Mouse (Mus musculus) CD4-positive, CD25-positive, alpha-beta regulatory T cell, adult 4 months (primary cell): ENCODE measurements around the gene Brd2. TPM values are rescaled to one million over a fixed set of nuclear protein-coding genes. Genes with fewer than 3 reads are reported as not detected.

Source experiments
- ATAC-seq: one replicate; pipeline ENCODE4 v1.8.0; 2017
- polyA plus RNA-seq, 2 experiments: library from polyadenylated mRNA; unstranded; fragments of 100-300 nt; shearing (Covaris generic); gene quantifications; one replicate each; pipeline ENCODE4 v1.2.1; 2017

The Brd2 gene
- polyA plus RNA-seq, 2 experiments from 2014 or later, result 108 to 154 TPM

DNA sequence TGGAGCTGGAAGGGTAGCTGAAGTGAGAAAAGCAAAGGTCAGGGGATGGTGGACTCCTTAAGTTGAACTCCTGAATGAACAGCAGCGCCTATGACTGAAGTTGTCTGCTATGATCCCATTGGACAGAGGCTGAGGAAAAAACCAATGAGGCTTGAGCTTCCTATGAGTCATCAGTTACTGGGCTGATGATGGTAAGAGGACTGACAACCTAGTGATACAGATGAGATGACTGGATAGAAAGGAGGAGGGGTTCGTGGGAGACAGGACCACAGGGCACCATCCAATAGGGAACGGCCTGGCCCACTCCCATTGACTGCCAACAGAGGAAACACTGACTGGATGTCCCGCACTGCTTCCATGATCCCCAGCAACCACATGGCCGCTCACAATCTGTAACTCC, 42.8 kb downstream of the Brd2 start:
- peak; percentile 95 for ATAC-seq

DNA sequence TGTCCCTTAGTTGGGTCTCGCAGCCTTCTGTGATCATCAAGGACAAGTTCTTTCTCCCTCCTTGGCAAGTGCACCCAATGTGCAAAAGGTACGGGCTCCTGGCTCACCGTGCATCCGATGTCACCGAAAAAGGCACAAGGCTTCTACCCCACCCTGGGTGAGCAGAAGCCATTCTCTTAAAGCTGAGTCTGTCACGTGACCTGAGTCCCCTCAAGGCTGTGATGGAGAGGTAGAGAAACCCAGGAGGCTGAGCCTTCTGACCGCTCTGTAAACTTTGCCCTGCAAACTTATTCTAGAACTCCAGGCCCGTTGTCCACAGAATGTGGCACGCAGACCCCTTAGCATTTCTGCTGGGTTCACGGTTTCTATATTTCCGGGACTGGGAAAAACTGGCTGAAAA, 43.4 kb downstream of the Brd2 start:
- ATAC-seq, result no peak

DNA sequence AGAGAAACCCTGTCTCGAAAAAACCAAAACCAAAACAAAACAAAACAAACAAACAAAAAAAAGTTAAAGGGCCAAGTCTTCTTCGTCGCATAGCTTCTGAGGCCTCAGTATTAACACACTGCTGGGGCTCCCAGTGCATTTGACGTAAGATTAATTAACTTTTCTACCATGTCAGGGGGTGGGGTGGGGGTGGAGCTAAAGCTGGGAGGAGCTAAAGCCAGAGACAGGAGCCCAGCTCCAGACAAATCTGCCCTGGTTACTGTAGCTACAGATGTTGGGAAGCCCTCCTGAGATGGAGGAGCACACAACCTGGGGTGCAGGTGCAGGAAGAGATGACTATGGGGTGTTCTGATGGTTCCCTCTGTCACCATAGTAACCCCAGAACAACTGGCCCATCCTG, 44.3 kb downstream of the Brd2 start:
- no peak for ATAC-seq

DNA sequence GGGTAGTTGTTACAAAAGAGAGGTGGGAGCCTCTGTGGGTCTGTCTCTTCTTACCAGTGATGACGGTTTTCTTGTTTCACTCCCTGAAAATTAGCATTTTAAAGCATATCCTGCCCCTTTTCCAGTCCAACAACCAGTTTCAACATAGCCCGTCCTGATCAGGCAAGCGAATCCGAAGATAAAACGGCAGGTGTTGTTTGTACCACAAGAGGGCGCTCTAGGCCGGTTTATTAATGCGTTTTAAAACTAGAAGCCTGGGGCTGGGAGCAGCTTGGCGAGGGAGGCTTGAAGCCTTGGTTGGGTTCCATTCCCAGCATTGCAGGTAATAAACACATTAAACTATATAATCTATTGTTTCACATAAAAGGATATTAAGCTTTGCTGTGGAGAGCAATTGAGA, 44.9 kb downstream of the Brd2 start:
- ATAC-seq, result peak; percentile 62

DNA sequence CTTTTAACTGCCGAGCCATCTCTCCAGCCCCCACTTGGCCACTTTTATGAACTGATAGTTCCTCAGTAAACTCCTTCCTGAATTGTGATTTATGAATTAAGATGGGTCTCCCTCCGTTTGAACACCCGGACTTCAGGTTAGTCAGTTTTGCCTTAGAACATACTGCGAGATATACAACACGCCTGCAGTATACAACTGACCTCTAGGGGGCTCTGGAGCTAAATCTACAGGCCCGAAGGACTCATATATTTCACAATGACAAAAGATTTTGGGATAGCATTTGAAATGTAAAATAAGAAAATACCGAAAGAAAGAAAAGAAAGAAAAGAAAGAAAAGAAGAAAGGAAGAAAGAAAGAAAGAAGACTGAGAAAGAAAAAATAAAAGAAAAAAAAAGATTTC, 47.2 kb downstream of the Brd2 start:
- ATAC-seq, result no peak

DNA sequence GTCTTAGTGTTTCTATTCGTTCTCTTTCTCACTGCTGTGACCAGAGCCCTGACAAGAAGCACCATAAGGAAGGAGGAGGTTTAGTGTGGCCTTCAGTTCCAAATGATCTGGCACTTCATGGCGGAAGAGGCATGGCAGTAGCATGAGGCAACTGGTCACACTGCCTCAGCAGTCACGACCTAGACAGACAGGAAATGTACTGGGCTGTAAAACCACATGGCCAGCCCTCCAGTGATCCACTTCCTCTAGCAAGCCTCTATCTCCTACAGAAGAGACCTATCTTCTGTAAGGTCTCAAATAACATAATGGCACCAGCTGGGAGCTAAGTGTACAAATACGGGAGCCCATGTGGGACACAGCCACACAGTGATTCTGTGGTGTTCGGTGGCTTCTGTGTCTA, 50.3 kb downstream of the Brd2 start:
- ATAC-seq, result peak; percentile 45

DNA sequence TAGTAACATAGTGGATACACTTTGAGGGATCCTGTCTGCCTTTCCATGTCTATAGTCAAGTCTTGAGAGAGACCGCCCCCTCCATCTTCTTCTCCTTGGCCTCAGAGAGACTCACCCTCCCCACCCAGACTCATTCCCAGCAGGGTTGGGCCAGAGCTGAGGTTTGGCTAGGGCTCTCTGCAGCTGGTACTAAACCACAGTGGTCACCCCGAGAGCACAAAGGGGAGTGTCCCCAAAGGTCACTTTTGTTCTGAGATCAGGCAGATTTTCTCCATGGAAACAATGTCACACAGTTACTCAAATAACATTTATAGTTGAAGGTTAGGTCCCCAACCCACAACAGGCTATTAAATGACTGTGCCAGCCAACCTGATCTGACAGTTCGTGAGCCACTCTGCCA, 53.6 kb downstream of the Brd2 start:
- no peak for ATAC-seq

Other genes starting within 250 kb of the Brd2 start
- not detected for gene Gm7029, start 248.8 kb downstream of the Brd2 start, polyA plus RNA-seq
- 1 to 10 TPM; 1.3 to 4.7 TPM for gene Kifc1, start 232.0 kb downstream of the Brd2 start, polyA plus RNA-seq
- gene Platr17, start 217.5 kb downstream of the Brd2 start, polyA plus RNA-seq, result 1 to 10 TPM; 2.0 to 3.1 TPM
- 100 to 1,000 TPM; 117 to 200 TPM for gene Daxx, start 213.2 kb downstream of the Brd2 start, polyA plus RNA-seq
- 100 to 1,000 TPM; 348 to 555 TPM for gene Tapbp, start 206.7 kb downstream of the Brd2 start, polyA plus RNA-seq
- 1 to 10 TPM; 3.6 to 3.8 TPM for gene Zbtb22, start 206.7 kb downstream of the Brd2 start, polyA plus RNA-seq
- 10 to 100 TPM; 30.2 to 31.4 TPM for gene Rgl2, start 193.1 kb downstream of the Brd2 start, polyA plus RNA-seq
- 100 to 1,000 TPM; 121 to 141 TPM for gene Pfdn6, start 182.3 kb downstream of the Brd2 start, polyA plus RNA-seq
- 10 to 100 TPM; 11.5 to 14.3 TPM for gene Wdr46, start 182.0 kb downstream of the Brd2 start, polyA plus RNA-seq
- 10 to 100 TPM; 13.2 to 21.0 TPM for gene B3galt4, start 171.1 kb downstream of the Brd2 start, polyA plus RNA-seq
- gene Vps52, start 166.8 kb downstream of the Brd2 start, polyA plus RNA-seq, result 10 to 100 TPM; 27.4 to 47.4 TPM
- 1,000 to 10,000 TPM; 6,766 to 6,959 TPM for gene Rps18, start 166.6 kb downstream of the Brd2 start, polyA plus RNA-seq
- 1,000 to 10,000 TPM; 5,395 to 7,513 TPM for gene H2-K1, start 122.3 kb downstream of the Brd2 start, polyA plus RNA-seq
- 1 to 10 TPM; 2.2 to 2.3 TPM for gene Ring1, start 98.0 kb downstream of the Brd2 start, polyA plus RNA-seq
- gene H2-Ke6, start 94.6 kb downstream of the Brd2 start, polyA plus RNA-seq, result 10 to 100 TPM; 20.9 to 21.4 TPM
- gene Slc39a7, start 91.0 kb downstream of the Brd2 start, polyA plus RNA-seq, result 10 to 100 TPM; 53.0 to 92.6 TPM
- gene Rxrb, start 90.8 kb downstream of the Brd2 start, polyA plus RNA-seq, result 10 to 100 TPM; 11.2 to 12.5 TPM
- under 1 TPM; 0.15 to 0.42 TPM for gene Col11a2, start 83.2 kb downstream of the Brd2 start, polyA plus RNA-seq
- gene H2-Oa, start 30.3 kb downstream of the Brd2 start, polyA plus RNA-seq, result 10 to 100 TPM; 56.0 to 68.2 TPM
- 100 to 1,000 TPM; 144 to 205 TPM for gene H2-DMa, start 3.1 kb downstream of the Brd2 start, polyA plus RNA-seq
- 10 to 100 TPM in 1 of 2 experiments, 1 to 10 TPM in 1; 3.7 to 27.1 TPM for gene H2-DMb2, start 20.7 kb upstream of the Brd2 start, polyA plus RNA-seq
- 1 to 10 TPM; 3.4 to 6.2 TPM for gene H2-DMb1, start 30.4 kb upstream of the Brd2 start, polyA plus RNA-seq
- 100 to 1,000 TPM; 163 to 238 TPM for gene Tap1, start 64.9 kb upstream of the Brd2 start, polyA plus RNA-seq
- 100 to 1,000 TPM; 280 to 324 TPM for gene Psmb9, start 65.1 kb upstream of the Brd2 start, polyA plus RNA-seq
- gene Psmb8, start 75.1 kb upstream of the Brd2 start, polyA plus RNA-seq, result 100 to 1,000 TPM; 781 to 871 TPM
- 100 to 1,000 TPM in 1 of 2 experiments, 10 to 100 TPM in 1; 78.9 to 260 TPM for gene Tap2, start 80.9 kb upstream of the Brd2 start, polyA plus RNA-seq
- 100 to 1,000 TPM in 1 of 2 experiments, 10 to 100 TPM in 1; 81.1 to 105 TPM for gene H2-Ob, start 116.3 kb upstream of the Brd2 start, polyA plus RNA-seq
- gene H2-Ab1, start 135.1 kb upstream of the Brd2 start, polyA plus RNA-seq, result 10 to 100 TPM in 1 of 2 experiments, 1 to 10 TPM in 1; 8.9 to 77.0 TPM
- 100 to 1,000 TPM in 1 of 2 experiments, 10 to 100 TPM in 1; 11.3 to 101 TPM for gene H2-Aa, start 165.2 kb upstream of the Brd2 start, polyA plus RNA-seq
- gene H2-Eb1, start 183.2 kb upstream of the Brd2 start, polyA plus RNA-seq, result 10 to 100 TPM; 12.7 to 77.2 TPM
- gene H2-Eb2, start 203.0 kb upstream of the Brd2 start, polyA plus RNA-seq, result under 1 TPM in 1 of 2 experiments, not detected in 1; 0.18 TPM
- gene Btnl2, start 232.2 kb upstream of the Brd2 start, polyA plus RNA-seq, result under 1 TPM in 1 of 2 experiments, not detected in 1; 0.23 TPM